Mouse (Mus musculus): ENCODE measurements at regions not wholly inside any gene's neighbourhood (a gene's known extent, or its start where the extent isn't known, plus 50 kb on each side); places are given as distances from the start of the nearest gene placed in this dataset.
A peak's percentile ranks its signal among the peaks of the same experiment; 100 is the strongest.

DNA sequence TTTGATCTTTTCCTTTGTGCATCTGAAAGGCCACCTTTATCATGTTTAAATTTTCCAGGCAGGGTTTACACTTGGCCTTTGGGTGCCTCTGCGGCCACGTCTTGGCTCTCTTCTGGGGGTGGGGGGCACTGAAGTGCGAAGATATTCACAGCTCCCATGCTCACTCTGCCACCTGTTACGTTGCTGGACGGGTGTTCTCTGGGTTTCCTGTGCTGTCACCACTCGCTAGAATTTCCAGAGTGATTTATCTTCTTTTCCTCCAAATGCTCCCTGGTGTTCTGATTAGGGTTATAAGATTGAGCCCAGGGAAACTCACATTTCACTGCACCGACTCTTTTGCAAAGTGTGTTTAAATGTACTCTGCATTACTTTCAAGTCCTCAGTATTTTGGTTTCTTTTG is 404.8 kb upstream of the Mki67 start:
- no peak for DNase-seq

DNA sequence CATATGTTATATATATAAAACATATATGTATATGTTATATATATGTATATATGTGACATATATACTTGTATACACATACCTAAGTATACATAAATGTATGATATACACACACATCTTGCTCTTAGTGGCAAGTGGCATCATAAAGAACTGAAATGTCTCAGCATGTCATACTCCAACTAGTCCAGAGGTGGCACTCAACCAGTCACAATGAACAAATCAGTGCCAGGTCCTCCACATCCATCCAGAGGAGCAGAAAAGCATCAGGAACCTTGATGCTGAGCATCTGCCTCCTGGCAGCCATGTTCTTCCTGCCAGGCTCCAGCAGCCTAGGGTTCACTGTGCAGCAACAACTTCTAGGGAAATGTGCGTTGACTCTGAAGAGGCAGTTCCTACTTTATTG is 405.2 kb upstream of the Mki67 start:
- DNase-seq, result no peak

DNA sequence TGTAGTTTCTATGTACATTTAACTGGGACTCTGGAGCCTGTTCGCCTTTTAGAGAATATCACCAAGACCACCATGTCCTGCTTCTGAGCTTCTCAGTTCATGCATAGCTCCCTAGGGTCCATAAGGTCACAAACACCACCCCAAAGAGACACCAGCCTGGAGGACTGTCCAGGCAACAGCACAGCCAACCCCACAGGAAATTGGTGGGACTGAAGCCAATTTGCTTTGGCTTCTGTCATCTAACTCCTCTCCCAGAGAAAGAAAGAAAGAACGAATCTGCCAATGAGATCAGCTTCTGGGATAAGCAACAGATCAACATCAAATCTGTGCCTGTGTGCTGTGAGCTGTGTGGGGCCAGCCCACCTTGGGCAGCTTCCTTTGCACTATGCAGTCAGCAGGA is 408.6 kb upstream of the Mki67 start:
- no peak for DNase-seq

DNA sequence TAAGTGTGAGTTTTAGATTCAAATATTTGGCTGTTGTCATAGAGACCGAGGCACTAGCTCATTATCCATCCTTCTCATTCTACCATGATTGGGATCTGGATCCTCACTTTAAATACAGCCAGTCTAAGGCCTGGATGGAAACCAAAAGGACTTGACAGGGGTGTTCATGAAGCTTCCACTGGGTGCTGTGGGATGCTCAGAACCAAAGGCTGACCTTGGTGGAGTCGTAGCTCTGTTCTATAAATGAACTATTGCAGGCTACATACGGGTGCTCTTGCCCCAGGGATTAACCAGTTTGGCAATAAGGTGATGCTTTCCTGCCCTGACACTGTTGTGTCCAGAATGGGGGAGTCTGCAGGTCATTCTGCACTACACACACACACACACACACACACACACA is 410.2 kb upstream of the Mki67 start:
- DNase-seq, result no peak

DNA sequence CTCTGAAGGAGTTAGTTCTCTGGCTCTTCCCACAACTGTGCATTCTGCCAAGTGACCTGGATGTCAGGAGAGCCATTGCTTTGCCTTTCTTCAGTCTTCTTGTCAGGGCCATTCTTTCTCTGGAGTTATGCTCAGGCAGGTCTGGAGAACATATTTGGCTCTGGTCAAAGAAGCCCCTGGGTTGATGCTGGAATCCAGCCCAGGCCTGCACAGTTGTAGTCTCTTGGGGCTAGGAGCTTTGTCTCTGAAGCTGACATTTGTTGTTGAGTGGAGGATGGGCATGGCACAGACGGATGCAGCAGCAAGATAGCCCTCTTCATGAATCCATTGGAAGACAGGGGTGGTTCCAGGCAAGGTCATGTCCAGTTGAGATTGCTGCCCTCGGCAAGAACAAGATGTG is 411.4 kb upstream of the Mki67 start:
- DNase-seq, result no peak

DNA sequence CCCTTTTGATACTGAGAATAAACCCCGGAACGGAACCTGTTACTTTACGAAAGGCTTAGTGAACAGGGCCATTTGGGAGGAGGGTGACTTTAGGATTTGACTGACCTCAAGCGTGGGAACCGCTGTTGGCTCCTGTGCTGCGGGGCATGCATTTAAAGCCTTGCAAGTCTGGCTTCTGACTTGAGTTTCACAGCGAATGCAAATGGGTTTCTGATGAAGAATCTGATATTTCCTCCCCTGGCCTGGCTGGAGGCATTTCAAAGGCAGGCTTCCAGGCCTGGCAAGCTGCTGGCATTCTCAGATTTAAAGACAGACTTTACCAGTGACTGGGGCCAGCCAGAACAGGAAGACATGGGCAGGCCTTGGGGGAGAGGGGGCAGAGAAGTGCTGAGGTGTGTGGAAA is 413.6 kb upstream of the Mki67 start:
- DNase-seq, result no peak

DNA sequence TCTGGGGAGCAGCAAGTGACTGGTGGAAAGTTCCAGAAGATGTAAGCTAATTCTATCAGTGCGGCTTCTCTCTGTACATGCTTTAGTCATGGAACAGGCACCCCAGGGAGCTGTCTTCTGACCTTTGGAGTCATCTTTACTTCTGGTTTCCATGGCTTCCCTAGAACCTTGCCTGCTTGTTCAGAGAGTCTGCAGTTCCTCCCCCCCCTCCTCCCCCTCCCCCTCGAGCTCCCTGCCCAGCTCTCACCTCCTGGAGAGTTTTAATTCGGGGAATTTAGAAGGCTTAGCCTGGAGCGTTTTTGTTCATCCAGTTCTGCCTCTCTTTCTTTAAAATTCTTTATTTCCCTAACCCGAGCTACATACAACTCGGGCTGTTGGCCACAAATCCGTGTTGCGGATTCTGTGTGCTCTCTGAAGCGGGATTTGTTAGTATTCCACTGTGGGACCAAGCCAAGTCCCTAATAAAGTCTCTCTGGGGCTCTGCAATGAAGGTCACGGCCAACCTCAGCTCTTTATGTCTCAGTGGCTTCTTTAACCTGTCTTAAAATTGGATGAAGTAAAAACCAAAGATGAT is 414.6 kb upstream of the Mki67 start:
- no peak for DNase-seq

DNA sequence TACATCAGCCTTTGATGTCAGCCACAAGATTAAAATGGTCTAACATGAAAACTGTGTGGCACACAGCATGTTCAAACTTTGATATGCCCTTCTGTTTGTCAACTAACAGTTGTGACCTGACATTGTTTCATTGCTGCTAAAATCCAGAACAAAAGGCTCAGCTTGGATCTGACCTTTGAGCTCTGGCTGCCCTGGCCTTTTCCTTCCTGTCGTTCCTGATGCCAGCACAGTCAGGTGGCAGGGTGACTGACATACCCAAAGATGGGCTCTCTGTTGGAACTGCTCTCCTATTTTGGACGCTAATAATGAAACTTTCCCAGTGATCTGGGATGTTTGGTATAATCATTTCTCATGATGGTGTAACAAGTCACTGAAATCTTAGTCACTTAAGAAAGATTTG is 416.8 kb upstream of the Mki67 start:
- no peak for DNase-seq

DNA sequence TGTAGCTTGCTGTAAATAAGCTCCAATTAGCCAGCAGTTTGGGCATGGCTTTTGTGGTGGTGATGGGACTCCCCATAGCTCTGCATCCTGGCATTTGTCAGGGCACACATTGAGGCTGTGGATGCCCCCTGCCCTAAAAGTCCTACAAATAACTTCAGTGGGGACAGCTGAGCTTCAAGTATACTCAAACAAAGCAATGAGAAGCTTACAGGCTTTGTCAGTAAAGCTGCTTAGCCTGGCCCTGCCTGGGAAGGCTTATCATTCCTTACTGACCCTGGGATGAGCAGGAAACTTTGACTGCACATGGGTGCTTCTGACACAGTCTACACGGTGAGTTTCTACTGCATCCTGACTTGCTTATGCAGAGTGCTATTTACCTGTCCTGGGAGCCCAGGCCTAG is 420.5 kb upstream of the Mki67 start:
- DNase-seq, result no peak

DNA sequence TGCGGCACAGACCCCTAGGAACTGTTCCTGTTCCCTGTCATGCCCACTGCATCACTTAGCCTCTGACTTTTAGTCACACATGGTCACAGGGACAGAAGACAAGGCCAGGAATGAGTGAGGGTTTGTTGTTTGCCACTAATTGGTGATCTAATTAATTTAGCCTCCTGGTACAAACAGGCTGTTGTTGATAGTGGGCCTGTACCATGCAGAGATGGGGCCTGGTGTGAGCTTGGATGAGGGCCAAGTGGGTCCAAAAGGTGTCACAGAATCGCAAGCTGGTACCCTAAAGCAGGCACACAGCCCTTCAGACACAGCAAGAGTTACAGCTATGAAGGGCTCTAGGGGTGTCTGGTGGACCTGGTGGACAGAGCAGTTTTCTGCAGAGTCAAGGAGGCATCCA is 421.2 kb upstream of the Mki67 start:
- DNase-seq, result no peak

DNA sequence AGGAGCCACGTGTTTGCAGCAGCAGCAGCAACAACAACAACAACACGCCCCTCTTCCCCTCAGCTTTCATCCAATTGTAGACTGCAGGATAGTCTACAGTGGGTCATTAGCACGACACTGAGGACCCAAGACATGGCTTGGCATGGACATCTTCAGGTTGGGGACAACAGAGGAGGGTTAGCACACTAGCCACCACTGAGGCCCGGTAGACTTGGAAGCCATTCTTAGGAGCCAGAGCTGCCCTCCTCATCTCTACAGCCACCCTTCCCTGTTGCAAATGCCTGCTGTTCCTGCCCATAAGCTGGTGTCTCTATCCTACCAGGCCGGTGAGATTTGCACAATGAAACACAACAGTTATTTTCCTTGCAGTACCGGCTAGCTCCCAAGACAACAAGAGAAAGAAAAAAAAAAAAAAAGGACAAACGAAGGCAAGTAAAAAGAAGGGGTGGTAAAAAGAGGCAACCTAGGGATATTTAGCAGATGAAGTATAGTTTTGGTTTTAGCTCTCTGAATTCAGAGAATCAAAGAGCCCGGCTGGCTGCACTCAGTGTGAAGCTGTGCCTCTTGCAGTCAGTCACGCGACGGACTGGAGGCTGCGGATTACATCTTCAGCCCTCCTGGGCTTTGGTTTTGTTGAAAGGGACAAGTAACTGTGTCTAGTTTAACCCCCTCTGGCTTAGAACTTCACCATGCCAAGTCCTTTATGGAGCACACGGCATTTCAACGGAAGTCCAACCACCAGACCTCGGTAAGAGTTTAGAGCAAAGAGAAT is 421.9 kb upstream of the Mki67 start:
- DNase-seq, result no peak

DNA sequence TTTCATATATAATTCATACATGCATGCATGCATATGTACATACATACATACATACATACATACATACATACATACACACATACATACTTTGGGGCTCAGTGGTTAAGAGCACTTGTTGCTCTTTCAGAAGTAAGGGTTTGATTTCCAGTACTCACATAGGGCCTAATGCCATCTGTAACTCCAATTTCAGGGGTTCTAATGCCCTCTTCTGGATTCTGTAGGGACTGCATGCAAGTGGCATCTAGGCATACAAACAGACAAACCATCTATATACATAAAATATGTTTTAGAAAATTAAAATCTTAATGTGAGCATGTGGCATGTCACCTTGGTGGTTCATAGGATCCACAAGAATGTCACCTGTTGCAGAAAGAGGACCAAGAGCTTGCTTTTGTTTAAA is 426.7 kb upstream of the Mki67 start:
- no peak for DNase-seq

DNA sequence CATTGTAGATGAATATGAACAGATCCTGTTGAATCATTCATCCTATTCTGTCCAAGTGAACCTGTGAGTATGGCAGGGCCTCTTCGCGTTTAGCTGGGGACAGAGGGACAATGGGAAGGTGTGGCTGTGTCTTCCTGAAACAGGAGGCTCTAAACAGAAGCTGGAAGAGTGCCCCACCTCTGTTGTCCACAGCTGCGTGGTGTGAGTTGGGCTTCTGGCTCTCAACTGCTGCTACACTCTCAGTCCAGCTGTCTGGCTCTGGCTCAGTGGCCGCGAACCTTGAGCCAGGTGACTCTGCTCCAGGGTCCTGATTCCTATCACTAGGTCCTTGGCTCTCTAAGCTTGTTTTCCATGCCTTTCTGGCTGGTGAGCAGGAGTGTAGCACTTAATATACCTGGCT is 434.0 kb upstream of the Mki67 start:
- DNase-seq, result no peak

DNA sequence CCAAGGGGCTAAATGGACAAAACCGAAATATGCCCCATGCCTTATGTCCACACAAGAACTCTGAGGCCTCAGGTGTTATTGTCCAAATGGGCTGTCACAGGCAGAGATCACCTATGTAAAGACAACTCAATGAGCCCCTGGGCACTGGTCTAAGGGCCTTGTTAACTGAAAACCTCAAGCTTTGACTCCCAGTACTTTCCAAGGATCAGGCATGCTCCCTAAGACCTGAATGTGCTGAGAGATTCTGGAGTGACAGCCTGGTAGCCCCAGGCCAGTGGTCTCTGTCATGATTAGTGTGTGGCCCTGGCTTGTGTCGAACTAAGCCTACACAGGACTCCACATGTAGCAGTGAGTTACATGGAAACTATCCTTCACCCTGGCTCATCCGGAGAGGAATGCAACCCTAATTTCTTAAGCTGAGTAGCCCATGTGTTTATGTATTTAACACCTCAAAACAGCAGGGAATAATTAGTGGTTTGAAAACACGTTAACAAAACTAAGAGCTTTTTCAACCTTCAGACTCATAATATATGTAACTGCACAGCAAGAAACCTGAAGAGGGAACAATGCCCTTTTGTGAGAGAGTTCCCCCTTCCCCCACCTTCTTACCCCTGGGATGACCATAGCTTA is 435.3 kb upstream of the Mki67 start:
- DNase-seq, result no peak

DNA sequence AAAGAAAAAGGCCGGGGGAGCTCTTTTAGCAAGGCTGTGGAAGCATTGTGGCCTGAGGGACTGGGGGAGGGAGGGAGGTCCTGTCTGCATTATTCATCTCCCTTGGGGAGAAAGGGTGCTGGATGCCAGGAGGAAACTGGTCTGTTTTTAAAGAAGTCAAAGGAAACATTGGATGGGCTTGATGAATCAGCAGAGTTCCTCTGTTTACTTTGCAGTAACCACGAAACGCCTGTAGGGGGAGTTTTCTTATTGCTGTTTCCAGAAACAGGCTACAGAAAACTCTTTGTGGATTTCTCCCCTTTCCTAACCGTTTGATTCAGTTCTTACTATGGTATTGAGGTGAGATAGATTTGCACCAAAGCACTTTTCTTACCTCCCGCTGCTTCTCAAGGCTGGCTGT is 436.3 kb upstream of the Mki67 start:
- peak in 1 of 2 experiments; percentile 47 for DNase-seq

DNA sequence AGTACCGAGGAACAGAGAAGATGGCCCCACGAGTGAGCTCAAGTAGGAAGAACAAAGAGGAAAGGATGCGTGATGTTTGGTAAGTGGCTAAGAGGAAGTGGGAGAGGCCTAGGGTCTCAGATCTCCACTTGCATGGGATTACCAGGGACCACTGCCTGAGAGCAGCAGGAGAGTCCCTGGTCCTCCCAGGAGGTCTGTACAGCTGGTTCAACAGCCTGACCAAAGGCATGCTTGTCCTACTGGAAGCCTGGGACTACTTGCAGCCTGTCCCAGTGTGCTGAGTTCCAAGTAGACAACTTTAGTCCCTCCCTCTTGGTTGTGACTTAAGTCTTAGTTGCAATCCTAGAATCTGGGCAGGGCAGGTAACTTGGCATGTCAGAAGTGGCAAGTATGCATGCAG is 437.5 kb upstream of the Mki67 start:
- no peak for DNase-seq

DNA sequence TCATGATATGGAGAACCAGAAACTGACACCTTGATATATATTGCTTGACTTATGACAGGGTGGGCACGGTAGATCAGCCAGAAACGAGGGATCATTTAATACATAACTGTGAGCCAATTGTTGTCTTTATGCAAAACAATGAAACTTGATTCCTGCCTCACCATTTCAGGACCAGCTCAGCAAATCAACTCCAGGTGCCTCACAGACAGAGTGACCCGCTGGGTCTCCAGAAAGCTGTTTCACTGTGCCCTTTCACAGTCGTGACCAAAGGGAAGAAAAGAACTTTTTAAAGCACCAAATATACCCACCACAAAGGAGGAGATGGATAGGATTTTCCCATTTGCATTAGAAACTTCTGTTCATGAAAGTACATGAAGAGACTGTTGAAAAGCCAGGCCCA is 443.0 kb upstream of the Mki67 start:
- no peak for DNase-seq

DNA sequence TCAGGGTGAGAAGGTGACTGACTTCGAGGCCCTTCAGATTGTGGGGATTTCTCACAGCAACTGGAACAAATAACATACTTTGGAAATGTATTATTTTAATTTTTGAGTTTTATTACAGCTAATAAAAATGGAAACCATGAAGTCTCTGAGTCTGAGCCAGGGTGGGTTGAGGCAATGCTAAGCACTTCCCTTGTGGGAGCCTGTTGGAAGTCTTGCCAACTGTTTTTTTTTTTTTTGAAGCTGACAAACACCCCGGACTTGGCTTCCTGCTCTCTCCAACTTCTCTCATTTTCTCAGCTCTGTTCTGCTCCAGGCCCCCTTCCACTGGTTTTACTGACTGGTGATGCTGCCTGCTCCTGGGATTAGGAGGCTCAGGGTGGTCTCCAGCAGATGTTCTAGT is 445.4 kb upstream of the Mki67 start:
- no peak for DNase-seq

DNA sequence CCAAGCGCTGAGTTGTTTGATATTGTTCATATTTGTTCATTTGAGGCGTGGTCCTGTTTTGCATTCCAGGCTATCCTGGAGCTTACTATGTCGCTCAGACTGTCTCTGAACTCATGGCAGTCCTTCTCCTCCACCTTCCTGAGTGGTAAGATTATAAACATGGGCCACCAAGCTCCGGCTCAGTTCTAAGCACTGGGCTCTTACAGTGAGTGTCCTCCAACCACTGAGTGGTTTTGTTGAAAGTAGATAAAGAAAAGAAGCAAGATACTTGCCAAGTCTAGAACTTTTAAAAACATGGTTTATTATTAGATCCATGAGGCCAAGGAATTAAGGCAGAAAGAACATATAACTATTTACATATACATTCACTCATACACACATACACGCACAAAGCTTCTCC is 448.7 kb upstream of the Mki67 start:
- no peak for DNase-seq

DNA sequence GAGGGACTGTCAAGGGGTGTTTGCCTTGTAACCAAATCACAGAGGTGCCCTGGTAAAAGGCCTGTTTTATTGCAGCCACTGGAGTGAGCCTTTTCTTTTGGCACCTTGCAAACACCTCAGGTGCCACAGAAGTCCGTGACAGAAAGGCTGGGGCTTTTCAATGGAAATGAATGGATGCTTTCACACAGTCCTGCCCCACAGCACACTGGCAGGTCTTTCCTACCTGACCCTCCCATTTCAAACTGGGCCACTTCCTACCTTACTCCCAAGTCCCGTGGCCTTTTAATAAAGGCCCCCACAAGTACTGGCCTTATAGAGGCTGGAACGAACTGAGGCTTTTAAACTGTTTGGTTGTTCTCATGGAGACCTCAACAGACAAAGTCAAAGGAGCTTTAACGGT is 453.1 kb upstream of the Mki67 start:
- DNase-seq, result no peak

DNA sequence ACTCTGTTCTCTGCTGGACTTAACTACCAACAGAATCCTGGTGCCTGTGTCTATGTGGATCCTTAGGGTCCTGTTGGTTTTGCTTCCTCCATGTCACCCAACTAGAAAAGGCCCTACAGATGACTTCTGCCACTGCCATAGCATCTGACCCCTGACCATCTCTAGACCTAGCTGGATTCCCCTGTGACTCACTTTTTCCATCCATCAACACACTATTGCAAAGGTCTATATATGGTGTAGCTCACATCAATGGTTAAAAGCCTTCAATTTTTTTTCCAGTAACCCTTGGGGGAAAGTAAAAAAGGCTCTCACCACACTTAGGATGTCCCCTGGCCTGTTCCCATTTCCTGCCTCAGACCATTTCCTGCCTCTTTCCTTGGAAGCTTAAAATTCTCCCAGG is 460.2 kb upstream of the Mki67 start:
- DNase-seq, result no peak

DNA sequence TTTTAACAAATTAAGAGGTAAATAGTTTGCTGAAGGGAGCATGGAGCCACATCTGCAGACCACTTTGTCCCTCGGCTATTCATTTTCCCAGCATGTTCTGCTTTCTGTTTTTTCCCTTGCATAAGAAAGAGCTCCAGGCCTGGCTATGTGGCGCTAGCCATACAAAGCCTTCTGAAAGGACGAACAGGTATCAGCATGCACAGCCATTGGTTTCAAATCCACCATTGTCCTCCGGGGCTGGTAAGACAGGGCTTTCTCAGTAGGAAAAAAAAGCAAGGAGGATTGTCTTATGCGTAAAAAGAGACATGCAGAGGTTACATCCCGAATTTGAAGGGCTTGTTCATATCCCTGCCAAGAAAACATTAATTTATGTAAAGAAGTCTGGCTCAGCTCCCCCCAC is 464.8 kb upstream of the Mki67 start:
- no peak for DNase-seq

DNA sequence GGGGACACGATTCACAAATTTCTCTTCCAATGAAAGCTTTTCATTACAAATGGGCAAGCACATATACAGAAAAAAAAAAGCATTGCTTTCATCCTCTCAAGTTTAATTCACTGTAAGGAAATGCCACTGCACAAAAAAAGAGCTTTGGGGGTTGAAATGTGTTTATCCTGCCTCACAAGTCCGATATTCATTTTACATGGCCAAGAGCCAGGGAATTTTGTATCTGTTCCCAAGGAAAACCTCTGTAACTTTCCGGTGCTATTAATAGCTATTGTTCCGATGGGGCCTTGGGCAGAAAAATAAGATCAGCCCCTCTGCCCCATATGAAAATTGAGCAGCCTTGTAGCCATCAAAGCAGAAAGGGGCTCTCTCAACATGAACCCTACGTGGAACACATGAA is 465.9 kb upstream of the Mki67 start:
- DNase-seq, result no peak

DNA sequence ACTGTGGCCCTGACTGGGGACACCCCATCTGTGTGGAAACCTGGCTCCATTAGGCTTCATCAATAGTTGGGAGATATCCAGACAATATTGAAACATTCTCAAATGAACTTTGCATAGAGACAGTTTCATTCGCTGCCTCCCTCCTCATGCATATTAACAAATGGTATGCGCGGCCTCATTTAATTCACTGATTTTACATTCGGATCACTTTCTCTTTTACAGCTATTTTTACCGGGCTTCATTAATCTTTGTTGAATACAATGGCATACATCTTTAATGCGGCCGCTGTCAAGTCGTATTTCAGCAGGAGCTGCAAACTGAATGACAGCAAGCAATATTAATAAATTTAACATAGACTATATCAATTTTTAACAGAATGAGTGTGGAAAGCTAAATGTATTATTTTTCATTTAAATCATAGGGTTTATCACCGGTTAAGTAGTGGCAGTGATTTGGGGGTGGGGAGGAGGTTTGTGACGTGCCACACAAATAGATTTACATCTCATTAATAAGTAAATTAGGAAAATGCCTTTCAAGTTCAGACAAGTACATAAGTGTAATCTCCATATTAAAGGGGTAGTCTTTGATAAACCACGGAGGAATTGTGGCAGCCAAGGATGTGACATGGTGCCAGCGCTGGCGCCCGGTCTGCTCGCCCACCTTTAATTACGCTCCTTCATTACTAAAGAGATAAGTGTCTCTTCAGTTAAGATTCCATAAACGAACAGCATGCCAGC is 480.4 kb upstream of the Mki67 start:
- no peak for DNase-seq
